Mouse (Mus musculus): ENCODE data around the gene Ttc23.

Gene Ttc23

DNA sequence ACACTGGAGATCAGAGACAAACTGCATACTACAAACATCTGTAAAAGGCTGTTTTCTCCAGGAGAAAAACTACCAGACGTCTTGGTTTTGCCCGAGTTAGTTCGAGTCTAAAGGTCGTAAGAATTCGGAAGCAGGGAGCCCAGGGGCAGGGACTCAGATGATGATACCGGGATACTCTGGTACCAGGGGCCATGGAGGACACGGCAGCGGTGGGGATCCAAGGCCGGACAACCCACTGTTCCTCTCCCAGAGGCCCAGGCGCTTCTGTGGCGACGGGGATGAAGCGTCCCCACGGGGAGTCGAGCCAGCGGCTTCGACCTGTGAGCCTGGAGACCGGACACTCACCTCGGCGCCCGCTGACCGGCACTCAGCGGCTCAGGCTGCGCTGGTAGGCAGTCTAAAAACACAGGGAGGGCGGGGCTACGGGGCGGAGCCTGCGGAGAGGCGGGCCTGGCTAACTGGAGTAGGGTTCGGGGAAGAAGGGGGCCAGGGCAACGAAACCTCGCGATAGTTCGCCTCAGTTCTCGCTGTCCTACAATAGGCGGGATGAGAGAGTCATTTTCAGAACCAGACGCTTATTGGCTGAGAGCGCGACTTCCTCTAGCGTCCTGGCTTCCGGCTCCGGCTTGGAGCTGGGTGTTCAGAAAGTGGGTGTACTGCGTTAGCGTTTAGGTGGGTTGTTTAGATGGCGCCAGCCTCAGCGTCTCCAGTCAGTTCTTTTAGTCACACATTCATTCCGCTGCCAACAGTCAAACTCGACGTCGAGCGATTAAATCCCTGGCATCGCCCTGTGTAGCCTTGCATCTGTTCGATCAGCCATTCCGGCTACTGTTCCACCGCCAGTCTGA, 2.2 kb upstream of the Ttc23 start, which contains the start of gene Lrrc28:
Gene Lrrc28 (minus strand): TSS at position 436 of the 848 bp plus-strand sequence.
- peak; percentile 99 for DNase-seq (ENCODE audit: low spot score)

DNA sequence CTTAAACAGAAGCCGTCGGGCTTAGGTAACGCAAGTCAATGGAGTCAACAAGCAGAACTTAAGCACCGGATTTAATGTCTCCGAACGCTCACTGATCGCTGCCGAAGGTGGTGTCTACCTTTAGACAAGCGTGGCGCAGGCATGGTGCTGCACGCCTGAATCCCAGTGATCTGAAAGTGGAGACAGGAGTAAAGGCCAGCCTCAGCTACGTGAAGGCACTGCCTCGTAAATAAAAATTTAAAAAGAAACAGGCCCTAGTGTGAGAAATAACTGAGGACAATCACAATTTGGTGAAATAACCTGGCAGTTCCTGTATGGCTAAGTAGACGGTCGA, 1.6 kb upstream of the Ttc23 start:
- no peak for DNase-seq (ENCODE audit: low spot score)

DNA sequence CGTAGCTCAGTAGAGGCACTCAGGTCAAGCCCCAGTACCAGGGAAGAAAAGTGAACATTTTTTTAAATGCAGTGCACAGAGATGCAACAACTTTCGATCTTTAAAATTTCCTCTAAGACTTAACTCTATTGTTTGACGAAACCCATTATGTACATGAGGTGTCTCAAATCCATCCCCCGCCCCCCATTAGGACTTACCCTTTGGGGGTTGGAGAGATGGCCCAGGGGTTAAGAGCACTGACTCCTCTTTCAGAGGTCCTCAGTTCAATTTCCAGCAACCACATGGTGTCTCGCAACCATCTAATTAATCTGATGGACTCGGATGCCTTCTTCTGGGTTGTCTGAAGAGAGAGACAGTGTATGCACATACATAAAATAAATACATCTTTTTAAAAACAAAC, 1.1 kb upstream of the Ttc23 start:
- DNase-seq (ENCODE audit: low spot score): no peak

DNA sequence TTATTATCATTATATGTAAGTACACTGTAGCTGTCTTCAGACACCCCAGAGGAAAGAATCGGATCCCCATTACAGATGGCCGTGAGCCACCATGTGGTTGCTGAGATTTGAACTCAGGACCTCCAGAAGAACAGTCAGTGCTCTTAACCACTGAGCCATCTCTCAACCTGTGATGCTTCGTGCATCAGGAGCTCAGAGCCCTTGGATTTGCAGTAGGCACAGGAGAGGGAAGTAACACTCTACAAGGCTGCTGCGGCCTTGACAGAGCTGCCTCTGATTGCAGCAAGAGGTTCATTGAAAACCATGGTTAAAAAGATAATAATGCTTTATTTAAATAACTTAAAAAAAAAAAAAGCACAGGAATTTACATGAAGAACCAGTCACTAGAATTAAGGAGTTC, 1.2 kb downstream of the Ttc23 start:
- no peak for DNase-seq (ENCODE audit: low spot score)

DNA sequence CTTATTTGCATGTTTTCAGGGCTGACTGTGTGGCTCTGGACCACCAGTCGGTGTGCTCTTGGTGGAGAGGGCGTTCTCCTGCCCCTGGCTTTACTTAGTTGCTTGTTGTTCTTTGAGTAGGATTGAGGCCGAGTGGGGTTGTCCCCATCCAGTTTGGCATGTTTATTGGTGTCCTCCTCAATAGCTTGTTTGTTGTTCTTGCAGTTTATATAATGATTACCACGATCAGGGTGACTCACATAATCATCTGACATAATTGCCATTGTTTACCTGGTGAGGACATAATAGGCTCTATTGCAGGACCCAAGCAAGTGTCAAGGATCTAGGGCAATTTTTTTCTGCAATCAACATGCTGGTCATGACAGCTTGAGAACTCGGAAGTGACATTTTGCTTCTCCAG, 5.0 kb downstream of the Ttc23 start:
- DNase-seq (ENCODE audit: low spot score): no peak

DNA sequence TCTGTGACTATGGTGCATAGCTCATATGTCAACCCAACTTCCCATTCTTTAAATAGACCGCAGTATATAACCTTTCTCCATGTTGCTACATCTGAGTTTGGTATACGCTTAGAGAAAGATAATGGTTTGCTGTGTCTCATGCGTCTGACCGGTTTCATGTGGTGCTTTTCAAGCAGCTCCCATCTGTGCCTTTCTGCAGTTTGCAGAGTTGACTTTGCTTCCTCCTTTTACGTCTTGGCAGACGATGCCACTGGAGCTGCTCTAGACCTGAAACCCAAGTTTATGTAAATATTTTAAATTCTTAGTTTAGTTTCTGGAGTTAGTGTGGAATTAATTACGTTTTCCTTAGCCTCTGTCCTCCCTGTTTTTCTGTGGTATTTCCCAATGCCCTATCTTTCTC, 7.5 kb downstream of the Ttc23 start:
- DNase-seq (ENCODE audit: low spot score): no peak

DNA sequence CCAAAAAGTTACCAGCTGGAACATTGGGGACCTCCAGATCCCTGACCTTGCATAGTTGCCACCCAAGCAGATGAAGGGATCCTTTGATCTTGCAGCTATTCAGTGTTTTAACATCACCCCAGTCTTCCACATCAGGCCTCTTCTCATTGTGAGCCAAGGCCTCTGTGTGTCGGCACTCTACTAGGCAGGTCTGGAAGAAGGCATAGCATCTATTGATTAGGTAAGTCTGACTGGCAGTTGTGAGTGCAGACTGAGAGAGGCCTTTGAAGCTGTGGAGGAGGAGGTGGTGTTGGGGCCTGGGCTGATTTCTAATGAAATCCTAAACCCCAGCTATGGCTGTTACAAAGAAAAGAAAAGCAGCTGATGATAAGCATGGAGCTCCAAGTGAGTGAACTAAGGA, 8.0 kb downstream of the Ttc23 start:
- no peak for DNase-seq (ENCODE audit: low spot score)

DNA sequence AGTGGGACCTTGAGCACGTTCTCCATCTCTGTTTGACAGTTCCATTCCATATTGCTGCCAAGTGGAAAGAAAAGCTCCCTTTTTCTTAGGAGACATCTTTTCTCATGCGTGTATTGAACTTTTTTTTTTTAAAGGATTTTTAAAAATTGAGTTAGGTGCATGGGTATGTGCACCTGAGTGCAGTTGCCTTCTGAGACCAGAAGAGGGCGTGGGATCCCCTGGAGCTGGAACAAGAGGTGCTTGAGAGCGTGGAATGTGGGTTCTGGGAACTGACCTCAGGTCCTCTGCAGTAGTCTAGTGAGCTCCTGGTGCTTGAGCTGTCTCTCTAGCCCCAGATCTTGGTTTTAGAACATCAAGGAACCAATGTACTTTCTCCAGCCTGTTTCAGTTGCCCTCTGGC, 10.9 kb downstream of the Ttc23 start:
- no peak for DNase-seq (ENCODE audit: low spot score)

DNA sequence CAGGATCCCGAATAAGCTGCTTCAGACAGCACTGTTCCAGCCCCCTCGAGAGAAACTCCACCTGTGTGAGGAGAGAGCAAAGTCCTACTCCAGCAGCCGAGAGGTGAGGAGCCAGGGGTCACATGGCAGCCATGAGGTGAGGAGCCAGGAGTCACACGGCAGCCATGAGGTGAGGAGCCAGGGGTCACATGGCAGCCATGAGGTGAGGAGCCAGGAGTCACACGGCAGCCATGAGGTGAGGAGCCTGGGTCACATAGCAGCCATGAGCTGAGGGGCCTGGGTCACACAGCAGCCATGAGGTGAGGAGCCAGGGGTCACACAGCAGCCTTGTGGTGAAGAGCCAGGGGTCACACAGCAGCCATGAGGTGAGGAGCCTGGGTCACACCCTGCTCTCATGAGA, 15.2 kb downstream of the Ttc23 start:
- no peak for DNase-seq (ENCODE audit: low spot score)

DNA sequence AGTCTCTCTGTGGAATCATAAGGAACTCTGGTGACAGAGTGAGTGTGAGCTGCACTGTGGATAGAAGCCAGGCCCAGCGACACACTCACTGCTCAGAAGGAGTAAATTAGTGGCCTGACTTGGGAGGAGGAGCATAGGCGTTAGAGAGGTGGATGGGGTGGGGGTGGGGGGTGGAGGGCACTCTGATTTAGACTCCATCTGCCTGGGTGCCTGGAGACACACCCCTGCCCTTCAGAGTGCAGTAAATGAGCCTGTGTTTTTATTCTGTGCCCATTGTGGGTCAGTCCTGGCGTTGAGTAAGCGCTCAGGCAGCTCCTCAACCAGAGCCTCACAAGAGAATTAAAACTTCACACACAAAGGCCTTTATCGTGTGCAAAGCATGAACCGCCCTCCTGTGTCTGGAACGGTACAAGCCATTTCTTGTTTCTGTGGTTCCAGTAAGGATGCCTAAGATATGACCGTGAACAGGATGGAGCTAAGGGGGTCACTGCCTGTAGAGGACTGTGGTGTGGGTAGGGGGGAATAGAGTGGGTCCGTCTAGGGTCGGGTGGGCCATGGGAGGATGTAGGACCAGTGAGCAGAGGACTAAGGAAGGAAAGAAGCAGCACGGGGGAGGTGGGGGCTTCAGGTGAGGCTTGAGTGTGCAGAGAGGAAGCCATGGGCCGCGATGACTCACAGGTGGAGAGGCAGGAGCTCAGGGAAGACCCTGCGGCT, 16.9 kb downstream of the Ttc23 start:
- no peak for DNase-seq (ENCODE audit: low spot score)

DNA sequence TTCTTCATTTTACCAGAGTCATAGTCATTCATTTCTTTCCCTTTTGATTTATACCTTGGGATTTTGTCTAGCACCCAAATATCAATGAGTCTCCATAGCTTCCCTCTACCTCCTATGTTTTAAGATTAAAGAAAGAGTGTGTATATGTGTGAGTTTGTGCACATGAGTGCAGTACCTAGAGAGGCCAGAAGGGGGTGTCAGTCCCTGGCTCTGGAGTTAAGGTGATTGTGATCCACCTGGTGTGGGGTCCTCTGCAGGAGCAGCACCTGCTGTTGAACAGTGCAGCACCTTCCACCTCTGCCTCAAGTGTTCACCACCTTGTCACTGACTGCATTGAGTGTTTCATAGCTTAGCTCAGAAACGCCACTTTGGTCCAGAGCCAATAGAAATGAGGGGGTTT, 23.8 kb downstream of the Ttc23 start:
- no peak for DNase-seq (ENCODE audit: low spot score)

DNA sequence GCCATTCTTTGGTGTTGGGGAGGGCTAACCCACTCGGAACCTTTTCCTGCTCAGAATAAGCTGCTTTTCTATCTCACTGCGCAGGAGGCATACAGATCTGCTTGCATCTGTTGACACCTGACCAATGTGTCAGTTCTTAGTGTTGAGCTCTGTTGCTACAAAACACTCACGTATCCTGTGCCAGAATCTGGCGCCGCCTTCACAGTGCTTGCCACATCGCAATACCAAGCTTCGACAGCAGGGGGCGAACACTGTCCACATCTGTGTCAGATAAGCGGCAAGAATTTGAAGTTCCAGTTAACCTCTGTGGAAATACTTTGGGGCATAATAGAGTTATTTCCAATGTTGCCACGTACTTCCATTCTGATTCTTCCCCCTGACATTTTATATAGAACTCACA, 25.4 kb downstream of the Ttc23 start:
- DNase-seq (ENCODE audit: low spot score): peak; percentile 98

DNA sequence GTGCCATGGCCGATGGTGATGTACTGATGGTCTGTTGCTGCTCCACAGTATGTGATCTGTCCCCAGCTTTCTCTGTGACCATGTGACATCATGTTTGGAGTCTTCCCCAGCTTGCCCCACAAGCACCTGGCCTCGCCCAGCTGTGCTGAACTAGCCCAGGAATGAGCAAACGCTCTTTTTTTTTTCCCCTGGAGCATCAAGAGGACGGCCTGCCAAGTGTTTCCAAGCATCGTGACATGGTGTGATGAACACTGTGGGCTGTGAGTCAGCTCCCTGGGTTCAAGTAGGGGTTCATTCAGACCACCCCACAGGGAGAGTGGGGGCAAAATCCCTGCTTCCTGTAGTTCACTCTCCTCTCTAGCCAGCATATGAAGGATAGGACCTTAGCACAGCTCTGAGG, 26.4 kb downstream of the Ttc23 start:
- DNase-seq (ENCODE audit: low spot score): no peak

DNA sequence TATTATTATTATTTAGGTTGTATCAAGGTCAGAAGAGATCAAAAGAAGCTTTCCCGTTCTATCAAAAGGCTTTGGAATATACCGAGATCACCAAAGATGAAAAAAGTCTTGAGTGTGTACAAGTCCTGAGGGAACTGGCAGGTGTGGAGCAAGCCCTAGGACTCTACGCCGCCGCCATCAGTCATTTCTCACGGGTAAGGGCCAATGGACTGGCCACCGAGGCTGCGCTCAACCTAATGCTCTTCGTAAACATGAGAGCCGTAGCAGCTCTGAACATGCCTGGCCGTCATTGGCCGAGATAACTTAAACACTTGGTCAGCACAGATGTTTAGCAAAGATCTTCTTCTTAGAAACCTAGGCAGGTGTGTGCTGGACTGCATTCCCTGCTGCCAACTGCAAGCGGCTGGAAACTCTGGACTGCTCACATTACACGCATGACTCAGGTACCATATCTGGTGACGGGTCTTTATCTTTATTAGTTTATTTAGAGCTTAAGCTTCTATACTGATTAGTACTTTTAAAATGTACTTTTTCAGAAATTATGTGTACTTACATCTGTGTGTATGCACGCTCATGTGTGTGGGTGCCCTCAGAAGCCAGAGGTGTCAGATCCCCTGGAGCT, 31.8 kb downstream of the Ttc23 start:
- DNase-seq (ENCODE audit: low spot score): no peak

DNA sequence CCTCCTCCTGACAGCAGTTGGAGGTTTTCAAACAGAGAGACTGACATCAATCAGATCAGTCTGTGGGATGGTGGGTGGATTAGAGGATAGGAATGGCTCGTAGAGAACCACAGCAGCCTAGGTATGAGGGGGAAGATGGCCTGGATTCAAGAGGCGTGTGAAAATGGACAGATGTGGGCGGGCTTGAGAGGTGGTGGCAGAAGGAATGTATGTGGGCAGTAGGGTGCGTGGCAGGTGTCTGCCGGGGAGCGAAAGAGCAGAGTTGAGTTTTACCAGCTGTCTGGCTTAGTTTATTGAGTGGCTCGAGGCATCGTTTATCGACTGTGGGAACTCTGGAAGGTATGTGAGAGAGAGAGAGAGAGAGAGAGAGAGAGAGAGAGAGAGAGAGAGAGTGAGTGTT, 33.9 kb downstream of the Ttc23 start:
- no peak for DNase-seq (ENCODE audit: low spot score)

DNA sequence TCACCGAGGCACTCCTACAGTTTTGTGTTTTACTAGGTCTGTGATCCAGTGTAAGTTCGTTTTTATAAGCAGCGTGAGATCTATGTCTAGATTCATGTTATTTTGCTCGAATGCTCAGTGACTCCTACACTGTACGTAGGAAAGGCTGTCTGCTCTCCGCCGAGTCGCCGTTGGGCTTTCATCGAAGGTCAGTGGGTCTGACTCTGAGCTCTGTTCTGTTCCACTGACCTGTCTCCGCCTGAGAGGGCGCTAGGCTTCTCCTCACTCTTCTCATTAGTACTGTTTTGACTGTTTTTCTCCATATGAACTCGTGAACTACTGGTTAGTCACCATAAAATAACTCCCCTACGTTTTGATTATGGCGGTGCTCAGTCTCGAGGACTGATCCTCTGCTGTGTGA, 35.8 kb downstream of the Ttc23 start:
- DNase-seq (ENCODE audit: low spot score): no peak

DNA sequence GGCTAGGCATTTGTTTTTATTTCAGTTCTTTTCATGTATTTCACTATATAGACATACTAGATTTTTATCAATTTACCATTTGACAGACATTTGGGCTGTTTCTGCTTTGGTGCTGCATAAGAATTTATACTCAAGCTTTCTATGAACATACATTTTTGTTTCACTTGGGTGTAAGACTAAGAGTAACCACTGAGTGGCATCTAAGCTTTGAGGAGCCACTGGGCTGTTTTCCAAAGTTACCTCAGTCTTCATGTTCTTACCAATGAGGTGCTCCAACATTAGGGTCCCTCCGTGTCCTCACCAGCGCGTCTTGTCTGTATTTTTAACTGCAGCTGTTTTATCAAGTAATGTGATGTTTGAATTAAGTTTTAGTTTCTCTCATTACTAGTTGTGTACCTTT, 39.3 kb downstream of the Ttc23 start:
- DNase-seq (ENCODE audit: low spot score): no peak

DNA sequence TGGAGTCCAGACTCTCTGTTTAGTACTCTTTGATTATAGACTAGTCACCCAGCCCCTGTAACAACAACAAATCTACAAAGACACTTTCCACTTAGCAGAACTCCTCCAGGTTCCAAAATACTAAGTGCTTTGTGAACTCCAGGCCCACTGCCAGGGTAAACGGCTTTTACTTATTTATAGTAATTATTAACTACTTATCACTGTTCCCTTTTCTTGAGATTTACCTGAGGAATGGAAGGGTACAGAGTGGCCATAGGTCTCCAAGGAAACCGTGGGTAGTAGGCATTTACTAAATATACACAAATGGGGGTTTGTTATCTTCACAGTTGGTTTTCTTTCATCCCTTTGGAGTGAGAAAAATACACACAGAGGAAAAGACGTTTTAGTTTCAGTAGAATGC, 41.1 kb downstream of the Ttc23 start:
- no peak for DNase-seq (ENCODE audit: low spot score)

DNA sequence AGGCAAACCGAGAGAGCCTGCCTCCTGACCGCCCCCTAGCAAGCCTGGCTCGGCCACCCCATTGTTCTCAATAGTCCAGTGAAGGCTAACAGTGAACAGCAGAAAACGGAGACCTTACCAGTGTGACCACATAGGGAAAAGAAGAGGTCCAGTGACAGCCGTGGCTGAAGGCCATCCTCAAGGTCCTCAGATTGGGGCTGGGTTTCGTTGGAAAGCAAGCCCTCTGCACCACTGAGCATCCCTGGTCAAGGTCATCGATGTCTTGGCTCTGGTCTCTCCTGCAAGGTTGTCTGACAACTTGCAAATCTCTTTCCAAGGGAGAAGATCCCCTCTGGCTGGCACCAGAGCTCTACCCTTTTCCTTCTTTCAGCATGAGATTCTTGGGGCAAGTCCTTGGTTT, 42.6 kb downstream of the Ttc23 start:
- DNase-seq (ENCODE audit: low spot score): no peak

DNA sequence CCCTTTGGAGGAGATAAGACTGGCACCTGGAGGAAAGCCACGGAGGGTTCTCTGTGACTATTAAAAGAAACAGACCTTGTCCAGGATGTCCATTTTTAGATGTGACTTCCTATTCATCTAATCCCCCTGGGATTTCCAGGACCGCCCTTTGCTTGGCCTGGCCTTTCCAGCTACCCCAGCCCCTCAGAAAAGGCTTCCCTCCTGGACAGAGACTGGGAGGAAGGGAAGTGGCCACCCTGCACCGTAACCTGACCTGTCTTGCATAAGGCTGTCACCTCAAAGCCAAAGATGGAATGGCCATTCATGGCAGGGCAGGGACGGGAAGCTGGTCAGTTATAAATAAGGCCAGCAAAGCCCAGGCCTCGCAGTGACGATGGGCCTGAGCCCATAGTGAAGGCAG, 43.8 kb downstream of the Ttc23 start:
- DNase-seq (ENCODE audit: low spot score): no peak

DNA sequence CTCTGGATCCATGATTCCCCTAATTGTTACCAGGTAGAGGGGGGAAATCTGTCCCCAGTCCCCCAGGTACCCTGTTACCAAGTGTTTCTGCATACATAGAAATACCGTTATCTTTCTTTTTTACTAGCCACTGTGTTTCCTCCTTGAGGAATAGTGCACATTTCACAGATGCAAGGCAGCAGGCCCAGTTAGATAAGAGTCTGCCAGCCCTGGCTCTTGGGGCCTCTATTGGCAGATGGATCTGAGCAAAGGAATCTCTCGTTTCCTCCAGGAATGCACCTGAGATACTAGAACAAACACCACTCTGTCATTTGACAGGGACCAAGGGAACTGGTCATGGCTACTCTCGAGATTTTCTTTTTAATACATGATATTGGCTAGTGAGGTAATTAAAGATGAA, 44.9 kb downstream of the Ttc23 start:
- no peak for DNase-seq (ENCODE audit: low spot score)

DNA sequence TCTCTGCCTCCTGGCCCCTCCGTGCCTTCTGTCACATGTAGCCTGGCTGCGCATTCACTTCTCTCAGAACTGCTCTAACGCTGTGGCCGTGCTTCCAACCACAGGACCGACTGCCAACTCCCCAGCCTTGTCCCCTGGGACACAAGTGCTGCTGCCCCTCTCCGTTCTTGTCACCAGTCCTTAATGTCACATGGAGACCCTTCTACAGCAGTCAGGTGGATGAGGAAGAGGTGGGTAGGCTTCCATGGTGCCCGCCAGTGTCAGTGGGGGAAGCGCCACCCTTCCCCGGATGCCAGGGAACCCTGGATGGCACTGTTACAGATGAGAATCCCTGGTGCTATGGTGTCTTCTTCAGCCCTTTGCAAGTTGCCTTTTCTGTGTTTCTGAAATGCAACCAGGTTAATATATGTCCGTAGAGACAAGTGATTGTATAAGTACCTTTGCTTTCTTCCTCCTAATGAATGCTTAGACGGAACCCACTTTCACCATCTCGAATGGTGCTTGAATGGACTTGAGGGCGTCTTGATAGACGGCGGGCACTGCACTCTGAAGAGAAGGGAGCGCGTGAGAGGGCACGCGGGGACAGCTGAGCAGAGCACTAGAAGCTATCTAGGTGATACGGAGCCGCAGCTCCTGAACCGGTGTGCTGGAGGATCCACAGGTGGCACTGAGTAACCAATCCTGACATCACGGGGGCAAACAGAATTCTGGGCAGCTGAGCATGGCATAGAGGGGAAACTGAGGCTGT, 45.8 kb downstream of the Ttc23 start:
- DNase-seq (ENCODE audit: low spot score): no peak

DNA sequence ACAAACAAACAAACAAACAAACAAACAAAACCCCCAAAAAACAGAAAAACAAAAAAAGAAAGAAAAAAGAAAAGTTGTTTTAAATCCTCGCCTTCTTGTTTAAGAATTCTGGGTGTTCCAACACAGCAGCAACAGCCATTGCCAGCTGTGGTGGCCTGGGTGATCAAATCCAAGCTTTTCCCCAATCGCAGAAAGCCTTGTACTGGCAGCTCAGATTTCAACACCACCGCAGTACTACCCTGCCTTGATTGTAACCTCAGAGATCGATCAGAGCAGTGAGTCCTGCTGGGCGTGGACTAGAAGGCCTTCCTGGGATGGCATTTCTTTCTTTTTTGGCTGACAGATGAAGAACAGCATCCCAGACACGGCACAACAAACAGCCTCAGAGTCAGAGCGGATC, 48.7 kb downstream of the Ttc23 start:
- no peak for DNase-seq (ENCODE audit: low spot score)
